ENCODE assay signal across 8 mouse cellular contexts in genomic region chr2:18056786-18057255, GRCm38 (mm10). TPM values are rescaled to one million over a fixed set of nuclear protein-coding genes. Genes with fewer than 3 reads are reported as not detected.
A peak's percentile ranks its signal among the peaks of the same experiment; 100 is the strongest.
DNase-seq lines count a peak whose midpoint lies in the region; ATAC-seq and TF ChIP-seq lines count a peak whose summit lies in the region.

No protein-coding gene starts in this region.

- TF ChIP-seq POLR2A in liver, adult 2 months (IDR thresholded peaks at IDR 0.05; ENCODE audit: extremely low read depth, insufficient read depth, low read length): peak; percentile 93
- TF ChIP-seq POLR2A in spleen, adult 2 months (IDR thresholded peaks at IDR 0.05; ENCODE audit: low read depth, low read length): peak; percentile 66

- peak; percentile 98 for ATAC-seq in embryonic facial prominence, embryonic 12.5 days (ENCODE audit: insufficient number of reproducible peaks, insufficient read depth, low FRiP score, low TSS enrichment)
- peak; percentile 97 for ATAC-seq in limb, embryonic 12.5 days (ENCODE audit: insufficient number of reproducible peaks, insufficient read depth, low FRiP score, low TSS enrichment, low read depth)
- ATAC-seq in midbrain, embryonic 16.5 days: peak; percentile 95

- peak overlapping the region; percentile 75 for H3K4me3 ChIP-seq in liver, adult 2 months (ENCODE audit: insufficient read depth, low read depth, low read length)
- peak overlapping the region; percentile 52 for H3K4me3 ChIP-seq in embryonic facial prominence, embryonic 12.5 days
- peak overlapping the region; percentile 51 for H3K4me3 ChIP-seq in limb, embryonic 12.5 days (replicated peaks)
- peak overlapping the region; percentile 72 for H3K4me3 ChIP-seq in midbrain, embryonic 16.5 days (ENCODE audit: low read depth, low read length)
- peak overlapping the region; percentile 67 for H3K4me3 ChIP-seq in spleen, adult 2 months (ENCODE audit: extremely low read depth, insufficient read depth, insufficient read length)

- no peaks in the 10 kb centered on the region for H3K36me3 ChIP-seq in liver, adult 2 months (ENCODE audit: control insufficient read depth, insufficient read depth, low read length)
- H3K36me3 ChIP-seq in embryonic facial prominence, embryonic 12.5 days: no peaks in the 10 kb centered on the region
- no peaks in the 10 kb centered on the region for H3K36me3 ChIP-seq in limb, embryonic 12.5 days
- H3K36me3 ChIP-seq in midbrain, embryonic 16.5 days (ENCODE audit: control insufficient read depth, insufficient read depth, low read length): no peaks in the 10 kb centered on the region
- no peaks in the 10 kb centered on the region for H3K36me3 ChIP-seq in spleen, adult 2 months (ENCODE audit: control insufficient read depth, insufficient read depth, low read length)

- TF ChIP-seq CTCF in liver, adult 2 months (IDR thresholded peaks at IDR 0.05; ENCODE audit: low read depth, low read length): no peak
- no peak for TF ChIP-seq CTCF in spleen, adult 2 months (IDR thresholded peaks at IDR 0.05; ENCODE audit: extremely low read depth, insufficient read depth, insufficient read length, insufficient replicate concordance)

- no peaks in the 10 kb centered on the region for H3K79me2 ChIP-seq in liver, adult 2 months (ENCODE audit: control insufficient read depth, insufficient read depth, low read length)

- H3K27ac ChIP-seq in liver, adult 2 months (replicated peaks; ENCODE audit: insufficient read depth, low read depth, low read length): peak overlapping the region; percentile 90
- peak overlapping the region; percentile 100 for H3K27ac ChIP-seq in embryonic facial prominence, embryonic 12.5 days
- H3K27ac ChIP-seq in limb, embryonic 12.5 days: peak overlapping the region; percentile 100
- H3K27ac ChIP-seq in midbrain, embryonic 16.5 days (ENCODE audit: low read length): peak overlapping the region; percentile 98
- H3K27ac ChIP-seq in spleen, adult 2 months (ENCODE audit: insufficient read depth, low read length): peak overlapping the region; percentile 100

- peak overlapping the region; percentile 96 for H3K4me2 ChIP-seq in embryonic facial prominence, embryonic 12.5 days (replicated peaks)
- peak overlapping the region; percentile 79 for H3K4me2 ChIP-seq in limb, embryonic 12.5 days
- peak overlapping the region; percentile 90 for H3K4me2 ChIP-seq in midbrain, embryonic 16.5 days (ENCODE audit: low read length)

- H3K4me1 ChIP-seq in liver, adult 2 months (ENCODE audit: control insufficient read depth, insufficient read depth, low read length): peaks cover 7% of the 10 kb centered on the region; the same call in 1 of the 2 replicates
- peaks cover 26% of the 10 kb centered on the region for H3K4me1 ChIP-seq in embryonic facial prominence, embryonic 12.5 days
- H3K4me1 ChIP-seq in limb, embryonic 12.5 days (replicated peaks): peaks cover 29% of the 10 kb centered on the region
- H3K4me1 ChIP-seq in midbrain, embryonic 16.5 days (ENCODE audit: control insufficient read depth, insufficient read depth, low read length): peaks cover 20% of the 10 kb centered on the region
- no peaks in the 10 kb centered on the region for H3K4me1 ChIP-seq in spleen, adult 2 months (ENCODE audit: control insufficient read depth, insufficient read depth, insufficient read length)

- H3K9me3 ChIP-seq in embryonic facial prominence, embryonic 12.5 days: no peaks in the 10 kb centered on the region
- no peaks in the 10 kb centered on the region for H3K9me3 ChIP-seq in limb, embryonic 12.5 days
- no peaks in the 10 kb centered on the region for H3K9me3 ChIP-seq in midbrain, embryonic 16.5 days (replicated peaks; ENCODE audit: control insufficient read depth, low read length, poor library complexity, severe bottlenecking)

- WGBS in liver, adult 2 months: 2% methylated on average over 49 of the region's 50 CpGs
- WGBS in embryonic facial prominence, embryonic 12.5 days: under 1% methylated on average over 45 of the region's 50 CpGs
- under 1% methylated on average over 47 of the region's 50 CpGs for WGBS in limb, embryonic 12.5 days
- WGBS in midbrain, embryonic 16.5 days: under 1% methylated on average over 34 of the region's 50 CpGs
- 2% methylated on average over 39 of the region's 50 CpGs for WGBS in spleen, adult 2 months

- H3K9ac ChIP-seq in liver, adult 2 months (ENCODE audit: low read depth, low read length): peak overlapping the region; percentile 94
- H3K9ac ChIP-seq in embryonic facial prominence, embryonic 12.5 days: peak overlapping the region; percentile 95
- peak overlapping the region; percentile 98 for H3K9ac ChIP-seq in limb, embryonic 12.5 days (replicated peaks)
- H3K9ac ChIP-seq in midbrain, embryonic 16.5 days (ENCODE audit: low read depth, low read length): peak overlapping the region; percentile 86

- peak; percentile 90 for DNase-seq in liver, adult 2 months (ENCODE audit: extremely low read depth, low read depth, low spot score)
- no peak for DNase-seq in liver
- DNase-seq in heart, adult 11 months: peak; percentile 100
- peak; percentile 95 for DNase-seq in kidney, adult 18-20 months
- DNase-seq in spleen, adult 2 months (ENCODE audit: low read depth in 1 of 2, low spot score in 2 of 2): peak; percentile 91 to 93

- H3K27me3 ChIP-seq in liver, adult 2 months (ENCODE audit: control insufficient read depth, insufficient read depth, low read length): no peaks in the 10 kb centered on the region
- H3K27me3 ChIP-seq in embryonic facial prominence, embryonic 12.5 days: no peaks in the 10 kb centered on the region
- H3K27me3 ChIP-seq in limb, embryonic 12.5 days: no peaks in the 10 kb centered on the region
- no peaks in the 10 kb centered on the region for H3K27me3 ChIP-seq in midbrain, embryonic 16.5 days (ENCODE audit: control insufficient read depth, insufficient read depth, low read depth, low read length)
- H3K27me3 ChIP-seq in spleen, adult 2 months (ENCODE audit: control insufficient read depth, insufficient read depth, low read length): no peaks in the 10 kb centered on the region

RNA-seq across cellular contexts. Expression of gene Mllt10, which starts 1.8 kb away (rescaled TPM):
- total RNA-seq in liver, adult 2 months (2014; rRNA removed): 18.0 and 20.4 TPM in 2 replicates
- 15.7 and 16.7 TPM in 2 replicates for polyA plus RNA-seq in liver, adult 2 months (2012; rRNA removed)
- polyA plus RNA-seq in embryonic facial prominence, embryonic 12.5 days (2016; fragmentation: Nextera tagmentation; extraction: Ambion mirVana): 69.9 and 73.8 TPM in 2 replicates
- polyA plus RNA-seq in limb, embryonic 12.5 days (2016; fragmentation: Nextera tagmentation; extraction: Ambion mirVana): 67.7 and 77.6 TPM in 2 replicates
- polyA plus RNA-seq in midbrain, embryonic 16.5 days (2015; fragmentation: Nextera tagmentation; extraction: Ambion mirVana): 43.7 and 45.8 TPM in 2 replicates
- polyA plus RNA-seq in spleen, adult 2 months (2012; rRNA removed): 27.4 and 30.1 TPM in 2 replicates

RNA-seq across cellular contexts. Expression of gene Skida1, which starts 8.0 kb away (rescaled TPM):
- 0.47 and 1.3 TPM in 2 replicates for total RNA-seq in liver, adult 2 months (2014; rRNA removed)
- polyA plus RNA-seq in liver, adult 2 months (2012; rRNA removed): 0.24 and 0.33 TPM in 2 replicates
- 14.2 and 14.7 TPM in 2 replicates for polyA plus RNA-seq in embryonic facial prominence, embryonic 12.5 days (2016; fragmentation: Nextera tagmentation; extraction: Ambion mirVana)
- 13.9 and 14.0 TPM in 2 replicates for polyA plus RNA-seq in limb, embryonic 12.5 days (2016; fragmentation: Nextera tagmentation; extraction: Ambion mirVana)
- 5.0 and 7.4 TPM in 2 replicates for polyA plus RNA-seq in midbrain, embryonic 16.5 days (2015; fragmentation: Nextera tagmentation; extraction: Ambion mirVana)
- polyA plus RNA-seq in spleen, adult 2 months (2012; rRNA removed): 0.22 and 0.46 TPM in 2 replicates

RNA-seq across cellular contexts. Expression of gene A930004D18Rik, which starts 19.3 kb away (rescaled TPM):
- total RNA-seq in liver, adult 2 months (2014; rRNA removed): 2.3 and 2.8 TPM in 2 replicates
- polyA plus RNA-seq in liver, adult 2 months (2012; rRNA removed): 1.4 and 1.9 TPM in 2 replicates
- polyA plus RNA-seq in embryonic facial prominence, embryonic 12.5 days (2016; fragmentation: Nextera tagmentation; extraction: Ambion mirVana): 16.4 and 18.7 TPM in 2 replicates
- polyA plus RNA-seq in limb, embryonic 12.5 days (2016; fragmentation: Nextera tagmentation; extraction: Ambion mirVana): 19.9 and 20.3 TPM in 2 replicates
- 7.5 and 10.8 TPM in 2 replicates for polyA plus RNA-seq in midbrain, embryonic 16.5 days (2015; fragmentation: Nextera tagmentation; extraction: Ambion mirVana)
- polyA plus RNA-seq in spleen, adult 2 months (2012; rRNA removed): 0.52 and 1.1 TPM in 2 replicates
